Mouse (Mus musculus): Measurements from ENCODE around the gene Hormad2. TPM values are rescaled to one million over a fixed set of nuclear protein-coding genes. Genes with fewer than 3 reads are reported as not detected.

The Hormad2 gene
- total RNA-seq (2017), result not detected in 3 replicates

DNA sequence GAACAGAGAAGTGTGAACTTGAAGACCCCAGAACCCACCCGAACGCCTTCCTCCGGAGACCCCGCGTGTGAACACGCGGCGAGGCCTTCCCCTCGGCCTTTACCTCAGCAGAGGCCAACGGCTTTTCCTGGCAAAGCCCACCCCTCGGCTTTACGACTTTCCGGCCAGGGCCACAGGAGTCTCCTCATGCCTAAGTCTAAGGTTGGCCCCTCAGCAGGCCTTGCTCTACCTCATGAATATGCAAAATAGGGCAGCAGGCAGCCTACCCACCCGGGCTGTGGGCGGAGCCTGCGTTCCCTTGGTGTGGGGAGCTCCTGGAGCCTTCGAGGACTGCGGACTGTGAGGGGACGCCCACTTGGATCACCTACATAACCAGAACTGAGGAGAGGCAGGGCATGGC, at the start of gene Hormad2:
TSS of gene Hormad2 (minus strand) at position 128 of the 400 bp plus-strand sequence.
- ATAC-seq (replicated peaks; ENCODE audit: insufficient number of reproducible peaks, low FRiP score, low TSS enrichment, poor library complexity, severe bottlenecking), result no peak

DNA sequence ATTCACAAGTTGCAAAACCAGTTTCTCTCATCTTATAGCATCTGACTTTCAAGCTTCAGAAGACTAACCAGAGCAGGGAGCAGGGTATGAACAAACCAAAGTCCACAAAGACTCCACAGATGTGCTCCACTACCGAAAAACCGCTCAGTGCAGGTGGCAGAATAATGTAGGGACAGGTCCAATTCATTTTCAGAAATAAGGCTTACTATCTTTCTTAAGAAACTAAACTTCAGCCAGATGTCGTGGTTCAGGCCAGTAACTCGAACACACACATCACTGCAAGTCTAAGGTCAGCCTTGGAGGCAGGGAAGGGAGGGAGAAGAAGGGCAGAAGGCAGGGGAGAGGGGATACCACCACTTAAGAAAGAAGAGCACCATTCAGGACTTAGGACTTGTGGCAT, 48.3 kb upstream of the Hormad2 start:
- ATAC-seq (replicated peaks; ENCODE audit: insufficient number of reproducible peaks, low FRiP score, low TSS enrichment, poor library complexity, severe bottlenecking), result no peak

DNA sequence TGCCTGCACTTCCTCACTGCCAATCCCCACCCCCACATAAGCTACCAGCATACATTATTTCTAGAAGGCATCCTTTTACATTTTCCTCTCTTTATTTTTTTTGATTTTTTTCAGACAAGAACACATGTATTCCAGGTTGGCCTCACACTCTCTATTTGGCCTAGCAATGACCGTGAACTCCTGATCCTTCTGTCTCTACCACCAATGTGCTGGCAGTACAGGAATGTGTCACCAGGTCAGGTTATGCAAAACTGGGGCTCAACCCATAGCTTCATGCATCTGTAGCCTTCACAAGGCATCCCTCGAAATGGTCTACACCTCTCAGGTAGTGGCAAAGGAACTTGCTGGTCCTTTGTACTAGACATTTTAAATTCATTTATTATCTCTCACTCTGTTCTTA, 47.9 kb upstream of the Hormad2 start:
- ATAC-seq (replicated peaks; ENCODE audit: insufficient number of reproducible peaks, low FRiP score, low TSS enrichment, poor library complexity, severe bottlenecking), result no peak

DNA sequence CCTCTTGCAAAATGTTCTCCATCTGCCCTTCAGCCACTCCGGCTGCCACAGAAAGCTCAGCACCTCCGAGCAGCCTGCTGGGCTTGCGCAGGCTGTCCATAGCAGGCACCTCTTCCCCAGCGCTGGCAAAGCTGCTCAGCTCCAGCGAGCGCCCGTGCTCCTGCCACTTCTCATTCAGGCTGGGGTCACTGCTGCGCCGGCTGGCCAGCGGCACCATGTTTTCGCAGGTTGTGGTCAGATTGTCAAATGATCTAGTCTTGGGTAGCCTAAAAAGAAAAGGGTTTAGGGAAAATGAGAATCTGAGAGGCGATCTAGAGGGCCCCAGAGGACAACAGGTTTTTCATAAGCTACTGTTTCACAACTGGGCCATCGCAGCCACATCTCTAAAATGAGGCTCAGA, 47.5 kb upstream of the Hormad2 start:
- ATAC-seq (replicated peaks; ENCODE audit: insufficient number of reproducible peaks, low FRiP score, low TSS enrichment, poor library complexity, severe bottlenecking), result no peak

DNA sequence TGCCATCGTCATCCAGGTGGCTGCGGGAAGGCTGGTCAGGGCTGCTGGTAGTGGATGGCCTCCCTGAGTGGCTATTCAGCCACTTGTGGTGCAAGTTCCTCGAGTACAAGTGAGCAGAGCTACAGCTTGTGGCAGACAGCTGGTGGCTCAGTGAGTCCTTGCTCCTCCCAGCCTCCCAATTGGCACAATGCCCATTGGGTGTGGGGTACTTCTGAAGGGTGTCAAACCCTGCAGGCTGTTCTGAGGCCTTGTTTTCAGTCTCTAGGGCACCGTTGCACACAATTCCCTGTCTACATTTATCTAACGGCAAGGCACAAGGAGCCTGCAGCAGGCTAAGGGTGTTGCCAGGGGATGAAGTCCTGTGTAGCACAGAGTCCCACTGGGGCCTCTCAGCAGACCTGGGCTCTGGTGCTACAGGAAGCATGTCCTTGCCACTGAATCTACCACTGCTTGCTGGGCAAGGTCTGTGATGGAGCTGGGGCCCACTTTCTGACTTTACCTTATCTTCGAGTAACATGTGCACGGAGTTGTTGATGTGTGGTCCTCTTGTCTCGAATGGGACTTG, 46.6 kb upstream of the Hormad2 start:
- ATAC-seq (replicated peaks; ENCODE audit: insufficient number of reproducible peaks, low FRiP score, low TSS enrichment, poor library complexity, severe bottlenecking), result no peak

DNA sequence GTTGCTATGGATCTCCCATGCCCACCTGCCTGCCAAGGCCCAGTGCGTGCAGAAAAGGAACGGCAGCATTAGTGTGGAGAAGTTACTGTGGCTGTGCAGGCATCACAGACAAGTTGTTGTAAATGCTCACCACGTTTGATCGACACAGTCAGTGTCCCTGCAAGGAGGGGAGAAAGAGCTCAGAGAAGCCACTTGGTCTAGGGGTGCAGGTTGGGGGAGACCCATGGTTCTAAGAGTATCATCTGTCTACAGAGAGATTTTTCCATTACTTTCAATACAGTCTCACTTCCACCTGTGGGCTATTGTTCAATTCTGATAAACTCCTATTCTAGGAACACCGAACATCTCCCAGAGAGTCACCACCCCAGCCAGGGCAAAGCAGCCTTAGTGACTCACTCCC, 43.6 kb upstream of the Hormad2 start:
- no peak for ATAC-seq (replicated peaks; ENCODE audit: insufficient number of reproducible peaks, low FRiP score, low TSS enrichment, poor library complexity, severe bottlenecking)

DNA sequence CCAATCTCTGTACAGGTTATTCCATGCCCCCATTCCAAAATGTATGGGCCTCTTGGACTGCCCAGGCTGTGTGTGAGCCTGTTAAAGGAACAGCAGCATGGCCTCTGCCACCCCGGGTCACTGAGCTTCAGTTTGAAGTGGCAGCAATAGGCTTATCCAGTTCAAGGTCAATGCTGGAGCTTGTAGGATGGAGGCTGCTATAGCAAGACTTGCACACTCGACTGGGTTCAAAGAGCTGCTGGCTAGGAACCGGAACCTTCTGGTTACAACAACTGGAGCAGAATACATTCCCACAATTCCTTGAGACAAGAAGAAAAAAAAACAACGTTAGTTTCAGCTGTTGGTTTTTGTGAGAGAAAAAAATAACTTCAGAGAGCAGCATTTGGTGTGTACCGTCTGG, 41.7 kb upstream of the Hormad2 start:
- ATAC-seq (replicated peaks; ENCODE audit: insufficient number of reproducible peaks, low FRiP score, low TSS enrichment, poor library complexity, severe bottlenecking), result no peak

DNA sequence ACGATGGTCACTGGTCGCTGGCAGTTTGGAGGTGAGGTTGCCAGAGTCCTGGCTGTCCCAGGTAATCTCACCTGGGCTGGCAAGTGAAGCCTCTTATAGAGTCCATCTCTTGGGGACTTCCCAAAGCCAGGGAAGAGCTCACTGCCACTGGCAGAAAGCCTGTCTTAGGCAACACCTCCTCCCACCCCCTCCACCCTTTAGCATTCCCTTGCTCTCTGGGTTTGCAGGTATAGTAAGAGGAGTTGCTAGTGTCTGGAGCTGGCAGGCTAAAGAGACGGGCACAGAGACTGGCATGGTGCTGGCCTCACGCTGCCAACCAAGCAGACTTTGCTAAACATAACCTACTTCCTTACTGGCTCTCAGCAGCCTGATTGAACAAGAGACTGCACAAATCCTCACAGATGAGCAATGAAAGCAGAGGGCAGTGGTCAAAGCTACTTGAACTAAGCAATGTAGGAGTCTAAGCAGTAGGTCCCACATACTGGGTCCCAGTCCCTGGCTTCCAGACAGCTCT, 35.3 kb upstream of the Hormad2 start:
- ATAC-seq (replicated peaks; ENCODE audit: insufficient number of reproducible peaks, low FRiP score, low TSS enrichment, poor library complexity, severe bottlenecking), result no peak

DNA sequence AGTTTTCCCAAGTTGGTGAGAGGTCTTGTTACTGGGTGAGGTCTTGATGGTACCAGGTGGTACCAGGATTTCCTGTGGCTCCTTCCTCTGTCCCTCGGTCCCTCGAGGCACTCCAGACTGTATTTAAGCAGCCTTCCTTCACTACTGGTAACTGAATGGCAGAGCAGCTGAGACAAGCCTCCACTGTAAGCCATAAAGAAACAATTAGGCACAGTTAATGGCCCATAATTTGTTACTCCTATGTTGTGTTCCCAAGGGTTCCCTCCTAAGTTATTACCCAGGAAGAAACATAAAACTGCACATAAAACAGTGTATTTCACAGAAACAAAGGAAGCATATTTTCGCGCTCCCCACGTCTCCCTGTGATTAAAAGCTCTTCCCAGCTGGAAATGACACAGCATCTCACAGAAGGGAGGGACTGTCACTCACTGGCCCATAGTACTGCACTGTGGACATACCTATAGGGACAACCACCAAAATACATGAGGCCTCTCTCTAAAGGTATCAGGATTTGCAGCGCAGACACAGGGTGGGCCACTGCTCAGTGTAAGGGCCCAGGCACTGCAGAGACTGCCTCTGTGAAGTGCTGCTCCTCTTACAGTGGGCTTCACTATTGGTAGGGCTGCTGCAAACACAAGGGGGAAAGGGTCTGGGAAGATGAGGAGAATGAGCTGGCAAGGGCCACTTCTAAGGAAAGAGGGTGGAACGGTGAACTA, 31.7 kb upstream of the Hormad2 start:
- ATAC-seq (replicated peaks; ENCODE audit: insufficient number of reproducible peaks, low FRiP score, low TSS enrichment, poor library complexity, severe bottlenecking), result no peak

DNA sequence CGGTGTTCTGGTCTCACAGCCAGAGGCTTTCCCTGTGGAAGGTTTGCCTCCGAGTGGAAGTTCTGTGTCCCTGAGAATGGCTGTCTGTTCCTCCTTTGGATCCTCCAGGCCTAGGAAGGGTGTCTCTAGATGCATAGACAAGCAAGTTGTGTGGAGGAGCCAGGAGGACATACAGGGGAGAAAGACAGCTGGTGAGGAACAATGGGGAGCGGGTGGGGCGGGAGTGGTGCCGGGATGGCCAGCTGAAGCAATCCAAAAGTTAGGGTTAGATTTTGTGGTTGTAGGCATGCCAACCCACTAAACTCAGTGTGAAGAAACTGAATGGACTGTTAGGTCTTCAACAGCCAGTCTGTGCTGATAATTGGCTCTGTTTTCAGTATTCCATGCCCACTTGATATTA, 30.8 kb upstream of the Hormad2 start:
- ATAC-seq (replicated peaks; ENCODE audit: insufficient number of reproducible peaks, low FRiP score, low TSS enrichment, poor library complexity, severe bottlenecking), result no peak

DNA sequence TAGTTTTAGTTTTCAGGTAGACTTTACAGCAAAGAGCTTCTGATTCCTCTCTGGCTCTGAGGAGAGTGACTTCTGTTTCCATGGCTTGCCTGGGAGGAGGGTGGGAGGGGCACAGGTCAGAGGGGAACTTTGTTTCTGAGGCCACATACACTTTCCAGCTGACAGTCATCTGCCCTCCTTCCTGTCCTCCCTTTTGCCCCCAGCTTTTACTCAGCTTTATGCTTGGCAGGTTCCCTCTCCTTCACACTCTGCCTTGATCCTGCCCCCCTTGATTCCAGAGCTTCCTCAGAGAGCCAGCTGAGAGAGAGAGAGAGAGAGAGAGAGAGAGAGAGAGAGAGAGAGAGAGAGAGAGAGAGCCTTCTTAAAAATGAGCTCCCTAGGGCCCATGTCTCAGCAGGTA, 30.3 kb upstream of the Hormad2 start:
- no peak for ATAC-seq (replicated peaks; ENCODE audit: insufficient number of reproducible peaks, low FRiP score, low TSS enrichment, poor library complexity, severe bottlenecking)

DNA sequence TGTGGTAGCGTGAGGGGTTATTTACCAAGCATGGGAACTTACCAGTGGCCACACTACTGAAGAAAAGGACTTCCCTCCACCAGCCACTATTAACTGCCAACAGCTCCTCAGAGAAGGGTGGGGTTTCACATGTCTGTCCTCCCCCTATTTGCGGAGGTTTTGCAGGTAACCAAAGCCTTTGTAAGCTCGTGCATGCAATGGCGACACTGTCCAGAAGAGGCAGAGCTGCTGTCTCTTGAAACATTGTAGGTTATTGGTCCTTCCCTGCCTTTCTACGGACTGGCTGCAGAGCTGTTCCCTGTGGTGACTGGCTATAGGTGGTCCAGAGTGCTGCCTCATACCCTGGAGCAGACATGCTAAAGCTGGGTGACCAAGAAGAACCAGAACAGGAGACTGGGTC, 28.2 kb upstream of the Hormad2 start:
- ATAC-seq (replicated peaks; ENCODE audit: insufficient number of reproducible peaks, low FRiP score, low TSS enrichment, poor library complexity, severe bottlenecking), result no peak

DNA sequence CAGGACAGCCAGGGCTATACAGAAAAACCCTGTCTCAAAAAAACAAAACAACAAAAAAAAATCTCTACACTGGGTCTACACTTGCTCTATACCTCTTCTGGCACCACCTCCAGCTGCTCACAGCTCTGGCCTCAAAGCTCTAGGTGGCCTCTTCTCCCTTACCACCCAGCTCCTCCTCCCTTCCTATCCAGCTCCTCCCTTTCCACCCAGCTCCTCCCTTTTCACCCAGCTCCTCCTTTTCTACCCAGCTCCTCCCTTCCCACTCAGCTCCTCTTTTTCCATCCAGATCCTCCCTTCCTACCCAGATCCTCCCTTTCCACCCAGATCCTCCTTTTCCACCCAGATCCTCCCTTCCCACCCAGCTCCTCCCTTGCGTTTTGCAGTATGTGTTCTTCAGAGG, 26.5 kb upstream of the Hormad2 start:
- no peak for ATAC-seq (replicated peaks; ENCODE audit: insufficient number of reproducible peaks, low FRiP score, low TSS enrichment, poor library complexity, severe bottlenecking)

DNA sequence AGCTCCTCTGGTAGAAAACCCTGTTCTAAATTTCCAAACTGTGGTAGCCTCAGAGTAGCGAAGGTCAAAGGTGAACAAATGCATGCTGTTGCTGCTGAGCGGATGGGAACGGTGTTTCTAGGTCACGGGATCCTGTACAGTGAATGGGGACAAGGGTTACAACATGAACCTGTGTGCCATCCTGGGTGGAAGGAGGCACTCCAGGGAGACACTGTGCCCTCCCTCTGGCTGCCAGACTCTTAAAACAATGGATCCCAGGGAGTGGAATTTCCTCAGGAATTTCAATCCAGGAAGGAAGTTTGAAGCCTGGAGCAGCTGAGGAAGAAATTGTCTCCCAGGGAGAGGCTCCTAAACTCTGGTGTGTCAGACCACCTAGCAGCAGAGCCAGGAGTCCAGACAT, 25.3 kb upstream of the Hormad2 start:
- no peak for ATAC-seq (replicated peaks; ENCODE audit: insufficient number of reproducible peaks, low FRiP score, low TSS enrichment, poor library complexity, severe bottlenecking)

DNA sequence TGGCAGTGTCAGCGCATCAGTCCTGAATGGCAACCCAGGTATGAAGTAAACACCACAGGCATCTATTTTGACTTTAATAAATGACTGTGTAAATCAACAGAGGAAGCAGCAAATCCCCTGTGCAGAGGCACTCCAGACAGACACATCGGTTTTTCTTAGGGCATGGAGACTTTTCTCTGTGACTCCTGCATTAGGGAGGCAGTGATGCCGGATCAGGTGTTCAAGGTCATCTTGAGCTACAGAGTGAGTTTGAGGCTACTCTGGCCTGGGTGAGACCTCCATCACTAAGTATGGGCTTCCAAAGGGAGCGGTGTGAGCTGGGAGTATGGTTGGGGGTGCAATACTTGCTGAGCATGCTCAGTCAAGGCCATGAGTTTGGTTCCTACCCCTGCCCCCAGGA, 23.7 kb upstream of the Hormad2 start:
- no peak for ATAC-seq (replicated peaks; ENCODE audit: insufficient number of reproducible peaks, low FRiP score, low TSS enrichment, poor library complexity, severe bottlenecking)

DNA sequence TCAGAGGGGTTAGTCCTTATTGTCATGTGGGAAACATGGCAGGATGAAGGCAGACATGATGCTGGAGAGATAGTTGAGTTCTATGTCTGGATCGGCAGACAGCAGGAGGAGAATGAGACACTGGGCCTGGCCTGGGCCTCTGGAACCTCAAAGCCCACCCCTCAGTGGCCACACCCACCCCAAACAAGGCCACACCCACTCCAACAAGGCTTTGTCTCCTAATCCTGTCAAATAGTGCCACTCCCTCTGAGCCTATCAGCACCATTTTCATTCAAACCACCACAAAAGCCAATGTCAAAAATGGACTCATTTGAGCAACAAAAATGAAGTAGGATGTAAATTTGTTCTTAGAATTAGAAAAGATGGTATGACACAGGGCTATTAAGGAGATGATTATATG, 23.3 kb upstream of the Hormad2 start:
- no peak for ATAC-seq (replicated peaks; ENCODE audit: insufficient number of reproducible peaks, low FRiP score, low TSS enrichment, poor library complexity, severe bottlenecking)

DNA sequence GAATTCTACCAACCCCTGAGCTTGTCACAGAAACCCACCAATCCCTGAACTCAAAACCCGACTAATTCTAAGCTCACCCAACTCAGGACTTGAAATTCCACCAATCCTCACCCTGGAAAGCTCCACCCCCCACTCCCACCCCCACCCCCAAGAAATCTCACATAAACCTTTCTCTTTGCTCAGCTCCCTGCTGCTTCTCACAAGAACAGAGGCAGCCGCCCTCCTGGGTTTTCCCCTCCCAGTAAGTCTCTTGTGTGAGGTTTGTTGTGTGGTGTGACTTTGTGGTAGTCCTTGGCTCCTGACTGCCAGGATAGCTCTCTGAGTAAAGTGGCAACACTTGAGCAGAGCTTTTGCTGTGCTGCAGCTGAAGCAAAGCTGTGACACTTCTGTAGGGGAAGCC, 22.0 kb upstream of the Hormad2 start:
- ATAC-seq (replicated peaks; ENCODE audit: insufficient number of reproducible peaks, low FRiP score, low TSS enrichment, poor library complexity, severe bottlenecking), result no peak

DNA sequence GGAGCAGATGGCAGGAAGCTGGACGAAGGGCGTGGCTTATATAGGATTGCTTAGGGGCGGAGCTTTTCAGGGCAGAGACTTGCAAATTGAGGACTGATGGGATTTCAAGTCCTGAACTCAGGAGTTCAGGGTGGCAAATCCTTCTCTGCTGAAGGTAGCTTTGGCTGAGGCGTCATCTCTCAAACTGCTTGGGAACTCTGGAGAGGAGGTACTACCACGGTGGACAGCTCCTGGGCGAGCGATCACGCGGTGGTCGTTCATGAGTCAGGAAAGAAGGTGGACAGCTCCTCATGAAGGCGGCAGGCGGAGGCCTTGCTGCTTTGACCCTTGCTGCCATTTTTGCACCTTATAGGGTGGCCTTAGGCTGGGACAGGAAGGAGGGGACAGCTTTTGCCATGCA, 20.2 kb upstream of the Hormad2 start:
- ATAC-seq (replicated peaks; ENCODE audit: insufficient number of reproducible peaks, low FRiP score, low TSS enrichment, poor library complexity, severe bottlenecking), result no peak

DNA sequence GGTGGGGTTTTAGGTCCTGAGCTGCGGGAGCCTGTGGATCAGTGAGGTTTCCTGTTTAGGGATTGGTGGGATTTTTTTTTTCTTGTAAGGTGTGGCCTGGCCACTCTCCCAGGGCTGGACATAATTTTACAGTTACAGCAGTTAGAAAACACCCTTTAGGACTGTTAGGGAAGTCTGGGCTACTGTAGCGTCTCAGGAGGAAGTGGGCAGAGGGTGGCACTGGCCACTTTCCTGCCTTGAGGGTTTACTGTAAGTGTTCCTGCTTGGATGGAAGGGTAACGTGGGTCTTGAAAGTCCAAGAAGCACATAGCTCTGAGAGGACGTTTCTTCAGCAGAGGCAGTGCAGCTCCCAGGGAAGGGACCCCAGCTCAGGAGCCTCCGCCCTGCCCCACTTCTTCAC, 19.7 kb upstream of the Hormad2 start:
- ATAC-seq (replicated peaks; ENCODE audit: insufficient number of reproducible peaks, low FRiP score, low TSS enrichment, poor library complexity, severe bottlenecking), result peak; percentile 34; the same call in 1 of the 2 replicates

DNA sequence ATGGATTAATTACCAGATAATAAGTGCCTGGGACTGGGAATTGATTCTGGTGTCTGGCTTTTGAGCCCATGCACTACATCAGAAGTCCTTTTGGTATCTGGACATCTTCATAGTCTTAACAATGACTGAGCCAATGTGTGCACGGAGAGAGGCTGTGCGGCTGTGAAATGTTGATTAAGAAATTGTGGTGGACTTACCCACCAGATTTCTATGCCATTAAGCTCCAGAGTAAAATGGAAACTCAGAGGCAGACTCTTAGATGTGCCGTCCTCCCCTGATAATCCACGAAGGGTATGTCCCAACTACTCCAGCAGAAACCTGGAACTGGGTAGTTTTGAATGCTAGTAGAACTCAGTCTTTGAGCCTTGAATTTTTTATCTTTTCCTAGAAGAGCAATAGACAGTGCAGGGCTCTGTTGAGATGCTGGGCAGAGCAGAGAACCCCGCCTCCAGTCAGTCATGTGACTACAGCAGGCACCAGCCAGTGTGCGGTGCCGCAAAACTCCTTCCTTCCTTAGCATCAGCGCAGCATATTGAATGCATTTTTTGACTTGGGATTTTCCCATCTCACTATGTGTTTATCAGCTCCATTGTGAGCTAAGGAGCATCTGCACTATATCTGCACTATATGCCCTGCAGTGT, 14.1 kb upstream of the Hormad2 start:
- ATAC-seq (replicated peaks; ENCODE audit: insufficient number of reproducible peaks, low FRiP score, low TSS enrichment, poor library complexity, severe bottlenecking), result no peak
